8 mouse cellular contexts compared by ENCODE assay signal in the genomic region with DNA sequence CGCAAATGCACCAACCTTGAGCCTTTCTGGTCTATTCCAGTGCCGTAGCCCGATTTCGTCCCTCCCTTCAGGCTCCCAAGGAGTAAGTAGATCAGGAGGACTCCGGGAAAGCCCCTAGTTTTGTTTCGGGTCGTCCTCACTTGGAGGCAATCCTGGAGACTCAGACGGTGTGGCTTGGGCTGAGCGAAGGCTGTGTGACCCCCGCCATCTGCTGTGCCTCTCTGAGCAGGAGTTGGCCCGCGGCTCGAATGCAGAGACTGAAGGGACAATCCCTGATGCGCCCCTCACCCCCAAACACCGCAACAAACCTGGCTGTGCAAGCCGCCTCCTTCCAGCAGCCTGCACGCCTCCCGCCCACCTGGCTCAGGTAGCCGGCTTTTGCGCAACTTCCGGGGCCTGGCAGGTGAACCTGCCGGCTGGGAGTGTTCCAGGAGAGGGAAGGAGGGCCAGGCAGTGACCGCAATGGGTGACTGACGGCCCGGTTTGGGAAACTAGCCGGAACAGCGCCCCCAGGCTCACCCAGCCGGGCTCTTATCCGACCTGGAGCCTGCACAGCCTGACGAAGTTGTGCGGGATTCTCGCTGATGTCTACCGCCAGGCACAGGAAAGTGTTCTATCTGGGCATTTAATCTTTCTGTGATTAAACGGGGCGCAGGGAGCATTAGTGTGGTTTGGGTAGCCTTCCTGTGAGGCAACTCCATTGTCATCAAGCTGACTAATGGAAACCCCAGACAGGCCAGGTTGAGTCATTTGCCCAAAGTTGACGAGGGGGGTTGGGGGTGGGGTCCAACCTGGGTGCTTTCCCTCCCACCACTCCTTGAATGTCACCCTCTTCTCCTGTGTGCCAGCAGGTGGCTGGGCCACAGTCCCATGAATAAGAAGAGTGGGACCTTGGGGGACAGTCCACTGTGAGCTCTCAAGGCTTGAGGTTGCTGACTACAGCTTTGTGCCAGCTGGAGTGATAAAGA. TPM values are rescaled to one million over a fixed set of nuclear protein-coding genes. Genes with fewer than 3 reads are reported as not detected.
DNase-seq lines count a peak whose midpoint lies in the region; ATAC-seq and TF ChIP-seq lines count a peak whose summit lies in the region.

No protein-coding gene starts in this region.

- no peak for TF ChIP-seq CTCF in testis, adult 2 months (IDR thresholded peaks at IDR 0.05; ENCODE audit: control insufficient read depth, insufficient read depth, insufficient replicate concordance, low read depth, low read length)
- TF ChIP-seq CTCF in intestine, postnatal 0 days (IDR thresholded peaks at IDR 0.05; ENCODE audit: low read depth): peak; percentile 46

- no peaks in the 10 kb centered on the region for H3K36me3 ChIP-seq in testis, adult 2 months (ENCODE audit: control insufficient read depth, insufficient read depth, low read length)
- peaks cover 3% of the 10 kb centered on the region; the same call in 1 of the 2 replicates for H3K36me3 ChIP-seq in embryonic facial prominence, embryonic 11.5 days (replicated peaks; ENCODE audit: control insufficient read depth, insufficient read depth, low read depth, low read length)
- peaks cover 17% of the 10 kb centered on the region; the same call in 1 of the 2 replicates for H3K36me3 ChIP-seq in intestine, postnatal 0 days (ENCODE audit: control insufficient read depth, insufficient read depth)
- peaks cover 15% of the 10 kb centered on the region; the same call in 1 of the 2 replicates for H3K36me3 ChIP-seq in lung, embryonic 15.5 days

- no peaks in the 10 kb centered on the region for H3K9me3 ChIP-seq in embryonic facial prominence, embryonic 11.5 days (replicated peaks; ENCODE audit: control insufficient read depth, low read length)
- H3K9me3 ChIP-seq in intestine, postnatal 0 days (ENCODE audit: control insufficient read depth): no peaks in the 10 kb centered on the region
- H3K9me3 ChIP-seq in lung, embryonic 15.5 days: no peaks in the 10 kb centered on the region

- 6% methylated on average over 36 of the region's 36 CpGs for WGBS in embryonic facial prominence, embryonic 11.5 days
- WGBS in intestine, postnatal 0 days: 13% methylated on average over 36 of the region's 36 CpGs
- 16% methylated on average over 36 of the region's 36 CpGs for WGBS in lung, embryonic 15.5 days

- peak overlapping the region; percentile 77 for H3K4me3 ChIP-seq in testis, adult 2 months (ENCODE audit: control insufficient read depth, low read depth, low read length)
- peak overlapping the region; percentile 23; the same call in 1 of the 2 replicates for H3K4me3 ChIP-seq in embryonic facial prominence, embryonic 11.5 days (ENCODE audit: low read depth, low read length)
- peak overlapping the region; percentile 33 for H3K4me3 ChIP-seq in intestine, postnatal 0 days (ENCODE audit: low read depth, low read length)
- peak overlapping the region; percentile 35 for H3K4me3 ChIP-seq in lung, embryonic 15.5 days

- DNase-seq in testis, postnatal 10 days (ENCODE audit: low spot score): no peak
- DNase-seq in embryonic facial prominence, embryonic 11.5 days (ENCODE audit: low spot score): peak; percentile 44
- DNase-seq in retina, postnatal 1 day: peak; percentile 51
- DNase-seq in layer of hippocampus, adult 9-11 months: no peak
- no peak for DNase-seq in right cerebral cortex, postnatal 10 days (ENCODE audit: low spot score in 2 of 2)

- TF ChIP-seq POLR2A in testis, adult 2 months (IDR thresholded peaks at IDR 0.05; ENCODE audit: control insufficient read depth, low read depth, low read length): no peak

- H3K4me1 ChIP-seq in testis, adult 2 months (ENCODE audit: control insufficient read depth, insufficient read depth, low read length): peaks cover 12% of the 10 kb centered on the region
- H3K4me1 ChIP-seq in embryonic facial prominence, embryonic 11.5 days (ENCODE audit: control insufficient read depth, insufficient read depth, low read length): peaks cover 10% of the 10 kb centered on the region; the same call in 1 of the 2 replicates
- peaks cover 21% of the 10 kb centered on the region for H3K4me1 ChIP-seq in intestine, postnatal 0 days (replicated peaks; ENCODE audit: control insufficient read depth, insufficient read depth, low read length)
- peaks cover 85% of the 10 kb centered on the region for H3K4me1 ChIP-seq in lung, embryonic 15.5 days

- H3K9ac ChIP-seq in embryonic facial prominence, embryonic 11.5 days (replicated peaks; ENCODE audit: low read length): peak overlapping the region; percentile 29; the same call in 1 of the 2 replicates
- H3K9ac ChIP-seq in intestine, postnatal 0 days (ENCODE audit: low read depth, low read length): peak overlapping the region; percentile 34; the same call in 1 of the 2 replicates
- no peak overlapping the region for H3K9ac ChIP-seq in lung, embryonic 15.5 days

- peak overlapping the region; percentile 32 for H3K4me2 ChIP-seq in embryonic facial prominence, embryonic 11.5 days (ENCODE audit: low read depth, low read length)
- peak overlapping the region; percentile 75 for H3K4me2 ChIP-seq in intestine, postnatal 0 days (replicated peaks; ENCODE audit: low read depth)
- H3K4me2 ChIP-seq in lung, embryonic 15.5 days: peak overlapping the region; percentile 58

- no peak for ATAC-seq in embryonic facial prominence, embryonic 11.5 days (replicated peaks; ENCODE audit: insufficient number of reproducible peaks, low FRiP score, low TSS enrichment, low read depth)
- peak; percentile 29 for ATAC-seq in intestine, postnatal 0 days
- peak; percentile 9; the same call in 1 of the 2 replicates for ATAC-seq in lung, embryonic 15.5 days (ENCODE audit: borderline replicate concordance, extremely low read depth, low FRiP score, low TSS enrichment)

- H3K27me3 ChIP-seq in testis, adult 2 months (ENCODE audit: control insufficient read depth, insufficient read depth, low read length): no peaks in the 10 kb centered on the region
- peaks cover 12% of the 10 kb centered on the region for H3K27me3 ChIP-seq in embryonic facial prominence, embryonic 11.5 days (ENCODE audit: control insufficient read depth, insufficient read depth, low read length)
- H3K27me3 ChIP-seq in intestine, postnatal 0 days (replicated peaks; ENCODE audit: control insufficient read depth, insufficient read depth, low read length): no peaks in the 10 kb centered on the region
- H3K27me3 ChIP-seq in lung, embryonic 15.5 days: no peaks in the 10 kb centered on the region

- no peak overlapping the region for H3K27ac ChIP-seq in testis, adult 2 months (ENCODE audit: control insufficient read depth, insufficient read depth, low read depth, low read length)
- 0 out of 2 replicates have a peak overlapping the region, but pooled peaks have one; percentile 1 for H3K27ac ChIP-seq in embryonic facial prominence, embryonic 11.5 days (replicated peaks; ENCODE audit: low read depth, low read length)
- no peak overlapping the region; the same call in 1 of the 2 replicates for H3K27ac ChIP-seq in intestine, postnatal 0 days (ENCODE audit: low read depth, low read length)
- H3K27ac ChIP-seq in lung, embryonic 15.5 days: peak overlapping the region; percentile 53

RNA-seq across cellular contexts. Expression of a gene that starts 6.1 kb away (rescaled TPM):
- polyA plus RNA-seq in testis, adult 2 months (2012; rRNA removed): 175 and 190 TPM in 2 replicates
- 31.7 and 34.8 TPM in 2 replicates for polyA plus RNA-seq in embryonic facial prominence, embryonic 11.5 days (2014; fragmentation: Nextera tagmentation; extraction: Ambion mirVana)
- polyA plus RNA-seq in intestine, postnatal 0 days (2015; fragmentation: Nextera tagmentation; extraction: Ambion mirVana): 14.5 and 14.9 TPM in 2 replicates
- polyA plus RNA-seq in lung, embryonic 15.5 days (2015; fragmentation: Nextera tagmentation; extraction: Ambion mirVana): 32.5 and 34.1 TPM in 2 replicates

RNA-seq across cellular contexts. Expression of a gene that starts 22.4 kb away (rescaled TPM):
- polyA plus RNA-seq in testis, adult 2 months (2012; rRNA removed): 37.6 and 52.4 TPM in 2 replicates
- polyA plus RNA-seq in embryonic facial prominence, embryonic 11.5 days (2014; fragmentation: Nextera tagmentation; extraction: Ambion mirVana): 0.36 and 0.72 TPM in 2 replicates
- 15.7 and 15.8 TPM in 2 replicates for polyA plus RNA-seq in intestine, postnatal 0 days (2015; fragmentation: Nextera tagmentation; extraction: Ambion mirVana)
- polyA plus RNA-seq in lung, embryonic 15.5 days (2015; fragmentation: Nextera tagmentation; extraction: Ambion mirVana): 2.7 and 2.8 TPM in 2 replicates

Comparison
In these comparisons a context has a peak if more than half of its experiments do, and no peak if none do; other contexts are left out.
1. H3K27ac ChIP-seq: peak in embryonic facial prominence, embryonic 11.5 days (single experiment) and lung, embryonic 15.5 days (single experiment); none in testis, adult 2 months (single experiment) and intestine, postnatal 0 days (single experiment).
2. H3K4me3 ChIP-seq: peak in every context shown above with its lines; median percentile 77 in testis, adult 2 months; 35 in lung, embryonic 15.5 days; 33 in intestine, postnatal 0 days; 23 in embryonic facial prominence, embryonic 11.5 days.
3. DNase-seq: peak in embryonic facial prominence, embryonic 11.5 days (single experiment) and retina, postnatal 1 day (single experiment); none in testis, postnatal 10 days (single experiment), layer of hippocampus, adult 9-11 months (single experiment) and right cerebral cortex, postnatal 10 days (0 of 2).
4. Peak in every context shown above with its lines, with median percentiles within 50 percentile points of each other: H3K4me2 ChIP-seq.